Mouse (Mus musculus): ENCODE data around the gene Pkp3.

Gene Pkp3

GRCm38 (mm10) chr7:141096021-141096420 is 18.0 kb downstream of the Pkp3 start:
- DNase-seq = no peak

GRCm38 (mm10) chr7:141096649-141097056 is 18.6 kb downstream of the Pkp3 start:
- DNase-seq = peak; percentile 86 to 88

- DNase-seq = no peak
Measured at GRCm38 (mm10) chr7:141097177-141097576, 19.2 kb downstream of the Pkp3 start.

- peak; percentile 65 to 70 for DNase-seq
Measured at GRCm38 (mm10) chr7:141099911-141100691, 22.1 kb downstream of the Pkp3 start, which contains the start of gene Sigirr. Gene Sigirr (minus strand): TSS chr7:141100572.

- no peak for DNase-seq
Measured at GRCm38 (mm10) chr7:141103161-141103560, 25.1 kb downstream of the Pkp3 start.

GRCm38 (mm10) chr7:141115874-141116273 is 37.9 kb downstream of the Pkp3 start:
- no peak for DNase-seq

GRCm38 (mm10) chr7:141117636-141118035 is 39.6 kb downstream of the Pkp3 start, which contains the start of gene Ano9:
Gene Ano9 (minus strand): TSS chr7:141117806.
- DNase-seq = peak; percentile 60 to 65

GRCm38 (mm10) chr7:141119487-141119886 is 41.5 kb downstream of the Pkp3 start:
- DNase-seq = no peak

- no peak for DNase-seq
Measured at GRCm38 (mm10) chr7:141120605-141121004, 42.6 kb downstream of the Pkp3 start.

- peak; percentile 20 to 21 for DNase-seq
Measured at GRCm38 (mm10) chr7:141121051-141121531, 43.1 kb downstream of the Pkp3 start.

- peak; percentile 71 to 77 for DNase-seq
Measured at GRCm38 (mm10) chr7:141122245-141122644, 44.2 kb downstream of the Pkp3 start, which contains the start of gene Ptdss2. Gene Ptdss2 (plus strand): TSS chr7:141122382.

- DNase-seq = peak; percentile 97 to 99
Measured at GRCm38 (mm10) chr7:141122689-141123516, 44.9 kb downstream of the Pkp3 start.

GRCm38 (mm10) chr7:141123517-141123856 is 45.5 kb downstream of the Pkp3 start:
- DNase-seq = no peak

GRCm38 (mm10) chr7:141131024-141131820 is 53.2 kb downstream of the Pkp3 start:
- peak; percentile 88 to 91 for DNase-seq

- peak in 1 of 2 experiments; percentile 9 for DNase-seq
Measured at GRCm38 (mm10) chr7:141131904-141132755, 54.1 kb downstream of the Pkp3 start.

Data from lung, adult 18-20 months (tissue).